Mouse (Mus musculus) megakaryocyte, embryonic 14.5 days (primary cell): Measurements from ENCODE around the gene Akr1d1. TPM values are rescaled to one million over a fixed set of nuclear protein-coding genes. Genes with fewer than 3 reads are reported as not detected.

Experiments used
- H3K27me3 ChIP-seq: replicated peaks from 2 replicates; pipeline ENCODE3; 2012; ENCODE audit warnings: inconsistent platforms
- H3K36me3 ChIP-seq: replicated peaks from 2 replicates; pipeline ENCODE3; 2012; ENCODE audit warnings: low read length, inconsistent platforms, mixed read lengths
- H3K4me1 ChIP-seq: 2 replicates; pipeline ENCODE4 v1.6.1; 2012; ENCODE audit warnings: inconsistent platforms
- H3K4me3 ChIP-seq: replicated peaks from 2 replicates; pipeline ENCODE3; 2012; ENCODE audit warnings: moderate library complexity, mild to moderate bottlenecking, inconsistent platforms
- H3K9me3 ChIP-seq: 2 replicates; pipeline ENCODE4 v1.6.1; 2012; ENCODE audit warnings: inconsistent platforms
- FLI1 ChIP-seq: IDR thresholded peaks from 2 replicates; pipeline ENCODE4 v1.6.1; 2012; ENCODE audit warnings: low read length, inconsistent platforms, mixed read lengths
- GATA1 ChIP-seq: IDR thresholded peaks from 3 replicates; pipeline ENCODE4 v1.6.1; 2012; ENCODE audit warnings: mixed read lengths, low read length, inconsistent platforms, borderline replicate concordance
- polyA plus RNA-seq: library from polyadenylated mRNA; stranded (reverse); fragments of >175 nt; gene quantifications from 2 replicates; pipeline ENCODE4 v1.2.3, GENCODE M21; 2012; ENCODE audit warnings: low replicate concordance; ENCODE audit not compliant: insufficient read depth

The Akr1d1 gene
- polyA plus RNA-seq, 1 experiment = not detected

DNA sequence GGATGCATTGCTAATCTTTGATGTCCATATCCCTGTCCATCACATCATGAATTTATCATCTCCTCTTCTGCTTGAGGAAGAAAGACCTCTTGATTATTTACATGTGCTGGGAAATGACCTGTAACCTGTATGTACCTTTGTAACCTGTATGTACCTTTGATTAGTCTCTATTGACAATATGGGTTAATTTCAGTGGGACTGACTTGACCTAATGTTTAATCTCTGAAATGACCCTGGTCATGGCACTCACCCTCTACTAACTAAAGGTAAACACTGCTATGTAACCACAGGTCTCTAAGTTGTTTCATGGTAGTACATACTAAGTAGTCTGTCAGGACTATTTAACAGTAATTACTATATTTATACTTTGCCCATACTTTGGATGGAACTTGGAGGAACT is 19.2 kb upstream of the Akr1d1 start:
- no peaks in the 10 kb centered on the region for H3K36me3 ChIP-seq
- no peaks in the 10 kb centered on the region for H3K4me1 ChIP-seq
- H3K4me3 ChIP-seq = no peak overlapping the region
- H3K27me3 ChIP-seq = peaks cover 1% of the 10 kb centered on the region
- no peaks in the 10 kb centered on the region for H3K9me3 ChIP-seq
- TF ChIP-seq GATA1 = no peak
- TF ChIP-seq FLI1 = no peak

DNA sequence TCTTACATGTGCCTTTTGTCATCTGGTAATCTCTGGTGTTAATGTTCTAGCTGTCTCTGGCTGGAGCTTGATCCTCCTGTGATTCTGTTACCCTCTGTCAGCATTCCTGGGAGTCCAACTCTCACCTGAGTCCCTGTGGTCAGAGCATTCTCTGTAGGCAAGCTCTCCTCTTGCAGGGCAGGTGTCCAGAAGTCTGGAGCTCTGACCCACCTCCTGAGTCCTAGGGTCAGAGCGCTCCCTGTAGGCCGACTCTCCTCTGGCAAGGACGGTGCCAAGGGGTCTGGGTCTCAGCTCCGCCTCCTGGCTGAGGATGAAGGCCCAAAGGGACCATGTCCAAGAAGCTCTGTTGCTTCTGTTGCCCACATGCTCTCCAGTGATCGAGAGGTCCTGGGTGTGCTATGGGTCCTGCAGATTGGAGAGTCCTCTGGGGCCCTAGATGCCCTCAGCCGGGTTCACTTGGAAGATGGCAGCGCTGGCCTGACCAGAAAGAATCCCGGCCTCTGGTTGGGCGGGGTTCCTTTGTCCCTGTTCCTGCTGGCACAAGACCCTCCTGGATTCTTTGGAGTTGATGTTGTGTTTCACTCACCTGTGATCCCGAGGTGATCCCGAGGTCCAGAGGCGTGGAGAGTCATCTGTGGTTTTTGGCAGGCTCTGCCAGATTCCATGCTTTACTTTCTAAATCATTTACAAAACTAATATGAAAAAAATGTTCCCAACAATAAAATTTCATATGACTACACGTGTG is 9.2 kb upstream of the Akr1d1 start:
- TF ChIP-seq GATA1 = no peak
- no peak for TF ChIP-seq FLI1
- Histone ChIP-seq H3K27me3 (no peaks in the 10 kb centered on the region), H3K36me3 (no peaks in the 10 kb centered on the region), H3K4me1 (no peaks in the 10 kb centered on the region), H3K4me3 (no peak overlapping the region), H3K9me3 (no peaks in the 10 kb centered on the region)

DNA sequence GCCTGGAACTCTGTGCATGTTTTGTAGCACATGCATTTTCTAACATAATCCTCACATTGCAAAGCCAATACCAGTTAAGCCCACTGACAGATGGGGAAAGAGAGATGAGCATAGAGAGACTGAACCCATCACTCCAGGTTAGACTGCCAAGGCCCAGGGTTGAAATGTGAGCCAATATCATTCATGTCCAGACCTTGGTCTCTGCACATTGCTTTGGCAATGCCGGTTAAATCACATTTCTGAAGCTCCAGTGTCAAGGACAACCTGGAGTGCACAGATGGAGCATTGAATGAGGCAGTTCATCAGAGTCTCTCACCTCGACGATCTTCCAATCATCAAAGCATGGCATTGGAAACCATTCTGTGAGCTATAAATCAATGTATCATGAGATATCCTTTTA is 2.1 kb downstream of the Akr1d1 start:
- TF ChIP-seq GATA1 (no peak), FLI1 (no peak)
- Histone ChIP-seq H3K4me3 (no peak overlapping the region), H3K9me3 (peaks cover 3% of the 10 kb centered on the region; the same call in 1 of the 2 replicates), H3K36me3 (no peaks in the 10 kb centered on the region), H3K27me3 (peaks cover 5% of the 10 kb centered on the region), H3K4me1 (no peaks in the 10 kb centered on the region)

DNA sequence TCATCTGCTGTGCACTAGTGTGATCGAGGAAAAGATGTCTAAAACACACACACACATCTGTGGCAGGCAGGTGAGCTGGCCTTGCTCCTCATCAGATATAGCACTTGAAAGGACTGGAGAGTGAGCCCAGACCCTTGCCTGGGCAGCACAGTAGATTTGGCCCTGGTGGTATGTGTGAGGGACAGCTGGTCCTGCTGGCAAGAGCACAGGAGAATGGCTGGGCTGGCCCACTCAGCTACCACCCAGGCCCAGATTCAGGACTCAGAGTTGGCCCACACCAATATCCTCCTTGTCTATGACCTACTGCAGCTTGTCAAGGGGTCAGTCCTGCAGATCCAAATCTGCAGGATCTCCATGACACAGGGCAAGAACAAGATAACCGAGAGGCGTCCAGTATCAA is 6.9 kb downstream of the Akr1d1 start:
- TF ChIP-seq FLI1 (no peak), GATA1 (no peak)
- Histone ChIP-seq H3K4me1 (no peaks in the 10 kb centered on the region), H3K27me3 (peaks cover 5% of the 10 kb centered on the region), H3K4me3 (no peak overlapping the region), H3K9me3 (peaks cover 3% of the 10 kb centered on the region; the same call in 1 of the 2 replicates), H3K36me3 (no peaks in the 10 kb centered on the region)

DNA sequence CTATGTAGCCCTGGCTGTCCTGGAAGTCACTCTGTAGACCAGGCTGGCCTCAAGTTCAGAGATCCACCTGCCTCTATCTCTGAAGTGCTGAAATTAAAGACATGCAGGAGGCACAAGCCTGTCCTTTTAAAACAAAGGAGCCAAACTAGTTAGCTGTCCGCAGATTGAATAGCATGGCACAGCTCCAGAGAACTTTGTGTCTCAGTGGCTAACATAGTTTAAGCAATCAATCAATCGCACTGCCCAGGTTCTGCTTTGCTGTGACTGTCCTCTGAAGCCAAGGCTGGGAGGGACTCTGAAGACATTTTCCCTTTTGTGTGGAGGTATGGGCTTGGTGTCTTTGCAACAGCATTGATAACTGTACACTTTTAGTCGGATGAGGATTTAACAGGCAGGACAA is 7.8 kb downstream of the Akr1d1 start:
- Histone ChIP-seq H3K4me1 (no peaks in the 10 kb centered on the region), H3K4me3 (no peak overlapping the region), H3K27me3 (peaks cover 5% of the 10 kb centered on the region), H3K36me3 (no peaks in the 10 kb centered on the region), H3K9me3 (peaks cover 3% of the 10 kb centered on the region; the same call in 1 of the 2 replicates)
- TF ChIP-seq GATA1 (no peak), FLI1 (no peak)

DNA sequence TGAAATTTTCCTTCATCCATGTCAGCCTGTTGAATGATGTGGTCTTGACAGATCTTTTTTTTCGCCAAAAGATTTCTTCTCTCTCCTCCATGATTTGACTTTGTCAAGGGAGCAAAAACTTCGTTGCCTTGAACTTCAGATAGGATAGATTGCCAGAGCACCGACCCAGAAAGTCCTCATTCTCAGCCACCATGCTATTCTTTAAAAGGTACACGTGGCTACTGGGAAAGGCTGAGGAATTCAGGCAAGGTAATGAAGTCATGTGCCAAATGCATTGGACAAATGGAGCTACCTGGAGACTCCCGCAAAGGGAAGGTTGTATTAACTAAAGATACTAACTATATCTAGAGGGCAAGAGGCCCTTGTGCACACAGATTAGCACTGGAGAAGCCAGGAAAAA is 8.8 kb downstream of the Akr1d1 start:
- H3K4me3 ChIP-seq = no peak overlapping the region
- H3K4me1 ChIP-seq = no peaks in the 10 kb centered on the region
- no peaks in the 10 kb centered on the region for H3K36me3 ChIP-seq
- H3K9me3 ChIP-seq = peaks cover 3% of the 10 kb centered on the region; the same call in 1 of the 2 replicates
- H3K27me3 ChIP-seq = peaks cover 5% of the 10 kb centered on the region
- no peak for TF ChIP-seq FLI1
- no peak for TF ChIP-seq GATA1

DNA sequence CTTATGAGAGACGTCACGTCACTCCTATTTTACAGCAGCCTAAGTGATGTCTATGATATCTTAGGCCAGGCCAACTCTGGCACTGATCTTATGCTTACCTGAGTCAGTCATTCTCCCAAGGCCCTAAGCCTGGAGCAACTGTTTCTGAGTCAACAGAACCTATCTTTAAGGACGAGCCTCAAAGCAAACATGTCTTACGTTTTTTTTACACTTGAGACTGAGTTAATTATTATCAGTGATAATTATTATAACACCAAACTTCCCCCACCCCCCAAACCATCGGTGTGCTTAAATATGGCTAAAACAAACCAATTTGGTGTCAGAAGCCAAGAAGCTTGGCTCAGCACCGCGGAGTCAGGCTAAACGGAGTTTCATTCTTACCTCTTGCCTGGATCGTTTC is 9.4 kb downstream of the Akr1d1 start:
- H3K4me1 ChIP-seq = no peaks in the 10 kb centered on the region
- TF ChIP-seq FLI1 (no peak), GATA1 (no peak)
- peaks cover 3% of the 10 kb centered on the region for H3K27me3 ChIP-seq

DNA sequence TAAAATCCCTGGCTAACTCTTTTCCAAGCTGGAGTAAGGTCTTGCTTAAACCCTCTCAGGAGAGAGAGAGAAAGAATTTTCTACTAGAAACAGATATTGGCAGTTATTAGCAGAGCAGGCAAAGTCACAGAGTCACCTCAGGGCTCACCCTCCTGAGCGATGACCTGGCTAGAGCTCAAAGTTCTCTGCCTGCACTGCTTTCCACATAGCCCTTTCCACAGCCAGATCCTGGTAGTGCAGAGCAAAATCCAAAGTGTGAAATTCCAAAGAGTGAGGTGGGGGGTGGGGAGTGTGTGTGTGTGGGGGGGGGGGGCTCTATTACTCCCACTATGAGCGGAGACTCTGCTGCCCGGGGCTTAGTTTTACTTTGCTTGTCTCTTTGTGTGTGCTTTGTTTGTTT is 10.1 kb downstream of the Akr1d1 start:
- Histone ChIP-seq H3K36me3 (no peaks in the 10 kb centered on the region), H3K27me3 (peaks cover 3% of the 10 kb centered on the region), H3K9me3 (peaks cover 3% of the 10 kb centered on the region; the same call in 1 of the 2 replicates), H3K4me3 (no peak overlapping the region), H3K4me1 (no peaks in the 10 kb centered on the region)
- TF ChIP-seq GATA1 = no peak
- TF ChIP-seq FLI1 = no peak

More for the DNA sequence above, 9.4 kb downstream of the Akr1d1 start:
- Histone ChIP-seq H3K4me3 (no peak overlapping the region), H3K9me3 (peaks cover 3% of the 10 kb centered on the region; the same call in 1 of the 2 replicates), H3K36me3 (no peaks in the 10 kb centered on the region)

DNA sequence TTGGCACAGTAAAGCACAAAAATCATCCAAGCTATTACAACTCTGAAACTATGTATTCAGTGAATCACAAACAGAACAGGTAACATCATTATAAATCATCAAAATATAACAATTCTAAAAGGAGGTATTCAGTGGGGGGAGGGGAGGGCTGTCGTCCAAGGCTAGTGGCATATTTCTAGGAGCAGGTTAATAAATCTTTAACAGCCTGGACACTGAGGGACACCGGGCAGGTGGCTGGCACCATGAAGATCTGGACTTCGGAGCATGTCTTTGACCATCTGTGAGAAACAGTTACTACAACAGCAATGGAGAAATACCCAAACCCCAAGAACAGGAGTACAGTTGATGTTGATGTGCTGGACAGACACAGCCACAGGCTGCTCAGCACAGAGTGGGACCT is 11.2 kb downstream of the Akr1d1 start:
- no peak overlapping the region for H3K4me3 ChIP-seq
- H3K9me3 ChIP-seq = no peaks in the 10 kb centered on the region
- no peaks in the 10 kb centered on the region for H3K4me1 ChIP-seq
- H3K27me3 ChIP-seq = peaks cover 3% of the 10 kb centered on the region
- TF ChIP-seq GATA1 (no peak), FLI1 (no peak)
- no peaks in the 10 kb centered on the region for H3K36me3 ChIP-seq

DNA sequence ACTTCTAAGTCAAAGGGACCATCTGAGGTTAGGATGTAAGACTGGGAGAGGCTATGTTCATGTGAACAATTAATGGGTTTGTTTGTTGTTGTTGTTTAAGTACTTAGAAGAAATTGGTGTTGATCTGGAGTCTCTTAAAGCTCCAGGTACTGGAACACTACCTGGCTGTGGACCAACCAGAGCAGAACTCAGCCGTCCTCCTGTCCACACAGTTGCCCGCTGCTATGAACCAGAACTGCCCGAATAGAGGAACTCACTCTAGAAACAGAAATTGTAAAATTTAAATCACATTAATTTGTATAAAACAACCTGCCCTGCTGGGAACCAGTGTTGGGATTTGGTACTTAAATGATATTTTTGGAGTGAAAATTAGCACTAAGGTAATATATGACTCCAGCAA is 12.2 kb downstream of the Akr1d1 start:
- TF ChIP-seq FLI1 (no peak), GATA1 (no peak)
- H3K27me3 ChIP-seq = no peaks in the 10 kb centered on the region
- no peak overlapping the region for H3K4me3 ChIP-seq
- no peaks in the 10 kb centered on the region for H3K4me1 ChIP-seq
- no peaks in the 10 kb centered on the region for H3K9me3 ChIP-seq
- H3K36me3 ChIP-seq = no peaks in the 10 kb centered on the region

DNA sequence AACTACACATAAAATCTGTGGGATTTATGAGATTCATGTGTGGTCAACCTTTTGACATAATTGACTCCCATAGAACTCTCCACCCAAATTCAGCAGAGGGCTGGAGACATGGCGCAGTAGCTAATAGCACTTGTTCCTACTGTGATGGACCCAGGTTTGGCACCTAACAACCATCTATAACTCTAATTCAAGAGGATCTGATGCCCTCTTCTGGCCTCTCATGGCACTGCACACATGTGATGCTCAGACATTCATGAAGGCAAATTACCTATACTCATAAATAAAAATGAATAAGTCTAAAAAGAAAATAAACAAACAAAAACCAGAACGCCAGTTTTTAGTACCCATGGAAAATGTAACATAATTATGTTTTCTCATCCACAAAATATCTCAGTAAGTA is 22.8 kb downstream of the Akr1d1 start:
- no peak overlapping the region for H3K4me3 ChIP-seq
- H3K4me1 ChIP-seq = peaks cover 5% of the 10 kb centered on the region; the same call in 1 of the 2 replicates
- H3K36me3 ChIP-seq = no peaks in the 10 kb centered on the region
- TF ChIP-seq FLI1 = no peak
- no peaks in the 10 kb centered on the region for H3K27me3 ChIP-seq
- H3K9me3 ChIP-seq = peaks cover 5% of the 10 kb centered on the region; the same call in 1 of the 2 replicates
